Mouse (Mus musculus) ovary, adult 18-20 months (tissue): ENCODE data around the gene Ccnf.

ENCODE experiments used
- DNase-seq: peaks from one replicate; pipeline ENCODE4 v3.0.0; 2022; ENCODE audit warnings: low spot score, mixed read lengths

Ccnf gene

DNA sequence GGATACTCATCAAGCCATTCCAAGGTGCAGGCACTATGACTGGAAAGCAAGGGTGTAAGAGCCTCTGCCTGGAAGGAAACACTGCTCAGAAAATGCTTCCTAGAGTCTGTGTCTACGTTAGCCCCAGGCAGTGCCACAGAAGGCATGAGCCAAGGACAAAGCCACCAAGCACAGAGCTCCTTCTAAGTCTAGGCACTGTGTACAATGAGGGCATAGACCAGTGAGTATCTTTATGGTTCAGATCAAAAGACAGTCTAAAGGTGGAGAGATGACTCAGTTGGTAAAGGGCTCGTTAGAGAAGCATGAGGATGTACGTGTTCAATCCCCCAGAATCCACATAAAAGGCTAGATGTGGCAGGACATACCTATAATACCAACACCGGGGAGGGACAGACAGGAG, 50.2 kb downstream of the Ccnf start:
- no peak for DNase-seq

DNA sequence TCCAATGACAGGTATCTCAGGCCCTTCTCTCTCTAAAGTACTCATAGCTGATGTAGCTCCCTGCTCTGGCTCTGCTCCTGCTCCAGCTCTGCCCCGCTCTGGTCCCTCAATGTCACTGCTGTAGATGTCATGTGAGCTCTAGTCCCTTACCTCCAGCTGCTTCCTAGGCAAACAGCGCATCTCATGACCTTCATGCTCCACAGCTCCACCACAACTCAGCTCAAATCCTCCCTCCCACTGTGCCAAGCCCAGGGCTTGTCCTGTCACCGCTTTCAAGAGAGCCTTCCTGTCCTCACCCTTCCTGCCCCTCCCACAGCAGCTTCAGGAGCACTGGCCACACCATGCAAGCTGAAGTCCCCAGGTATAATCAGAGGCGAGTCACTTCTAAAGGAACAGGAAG, 51.5 kb downstream of the Ccnf start:
- DNase-seq = no peak

DNA sequence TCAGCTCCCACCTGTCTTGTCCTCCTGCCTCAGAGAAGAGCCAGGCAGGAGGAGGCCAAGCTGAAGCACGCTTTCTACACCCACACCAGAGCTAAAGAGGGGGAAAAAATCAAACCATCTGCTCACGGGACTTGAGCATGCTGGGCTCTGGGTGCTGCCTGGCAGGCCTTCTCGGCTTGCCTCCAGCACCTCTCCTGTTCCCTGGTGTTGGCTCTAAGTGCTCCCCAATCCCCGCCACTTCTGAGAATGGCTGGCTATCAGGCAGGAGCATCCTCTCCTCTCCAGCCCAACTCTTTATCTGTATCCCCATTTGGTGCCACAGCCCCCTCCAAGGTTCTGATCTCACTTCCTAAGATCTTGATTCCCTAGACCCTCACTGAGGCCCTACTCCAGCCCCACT, 52.0 kb downstream of the Ccnf start:
- DNase-seq = no peak

DNA sequence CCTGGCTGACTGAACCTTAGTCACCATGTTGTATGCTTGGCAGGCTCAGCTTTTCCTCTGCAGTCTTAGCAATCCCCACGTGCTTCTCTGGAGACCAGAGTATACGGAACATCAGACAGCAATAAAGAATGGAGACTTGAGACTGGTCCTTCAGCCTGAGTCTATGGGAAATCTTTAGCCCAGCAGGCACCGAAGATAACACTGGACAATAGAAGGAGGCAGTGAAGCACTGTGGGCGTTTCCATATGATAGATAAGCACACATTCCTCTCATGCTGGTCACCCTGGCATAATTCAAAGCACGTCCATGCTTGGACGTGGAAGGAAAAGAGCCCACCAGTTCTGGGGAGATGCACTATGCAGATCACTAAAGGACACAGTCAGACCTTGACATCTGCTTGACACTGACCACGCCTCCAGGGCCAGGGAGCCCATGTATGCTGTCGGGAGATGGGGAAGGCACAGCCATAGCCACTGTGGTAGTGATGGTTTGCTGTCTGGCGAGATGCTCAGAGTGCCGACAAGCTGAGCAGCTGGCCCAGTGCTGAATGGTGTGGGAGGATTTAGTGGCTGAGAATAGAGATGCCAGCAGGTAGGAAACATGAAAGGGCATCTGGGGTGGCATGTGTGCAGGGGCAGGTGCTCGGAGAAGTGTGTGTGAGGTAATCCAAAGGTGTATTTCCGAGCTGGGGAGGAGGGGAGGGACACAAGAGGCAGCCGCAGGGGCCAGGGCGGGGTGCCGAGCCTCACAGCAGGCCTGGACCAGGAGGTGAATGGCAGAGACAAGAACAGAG, 54.1 kb downstream of the Ccnf start:
- DNase-seq = no peak

DNA sequence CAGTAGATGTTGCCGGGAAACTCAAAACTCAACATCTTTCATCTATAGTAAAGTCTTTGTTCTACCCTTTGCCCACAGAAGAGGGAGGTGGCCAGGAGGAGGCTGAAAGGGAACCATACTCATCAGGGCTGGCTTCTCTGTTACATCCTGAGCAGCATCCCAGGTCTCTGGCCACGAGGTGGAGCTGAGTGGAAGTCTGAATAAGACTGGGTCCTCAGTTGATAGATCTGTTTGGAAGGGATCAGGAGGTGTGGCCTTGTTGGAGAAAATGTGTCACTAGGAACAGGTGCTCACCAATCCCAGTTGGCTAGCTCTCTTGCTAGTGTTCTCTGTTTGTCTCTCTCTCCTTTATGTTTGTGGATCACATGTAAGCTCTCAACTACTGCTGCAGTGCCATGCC, 55.9 kb downstream of the Ccnf start:
- DNase-seq = no peak

DNA sequence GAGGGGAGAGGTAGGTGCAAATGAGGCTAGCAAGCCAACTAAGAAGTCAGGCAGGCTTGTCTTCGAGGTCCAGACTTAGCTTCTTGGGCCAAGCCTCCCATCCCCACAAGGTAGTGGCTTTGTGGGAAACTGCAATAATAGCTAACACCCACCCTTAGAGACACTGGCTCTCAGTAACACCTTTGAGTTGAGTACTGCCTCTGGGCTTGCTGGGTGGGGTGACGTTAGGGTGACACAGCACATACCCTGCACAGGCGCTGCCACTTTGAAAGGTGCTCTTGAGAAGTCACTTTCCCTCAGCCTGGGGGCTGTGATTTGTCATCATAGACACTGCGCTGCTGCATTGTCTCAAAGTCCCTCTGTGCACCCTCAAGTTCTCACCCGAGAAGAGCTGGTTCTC, 57.5 kb downstream of the Ccnf start:
- no peak for DNase-seq

DNA sequence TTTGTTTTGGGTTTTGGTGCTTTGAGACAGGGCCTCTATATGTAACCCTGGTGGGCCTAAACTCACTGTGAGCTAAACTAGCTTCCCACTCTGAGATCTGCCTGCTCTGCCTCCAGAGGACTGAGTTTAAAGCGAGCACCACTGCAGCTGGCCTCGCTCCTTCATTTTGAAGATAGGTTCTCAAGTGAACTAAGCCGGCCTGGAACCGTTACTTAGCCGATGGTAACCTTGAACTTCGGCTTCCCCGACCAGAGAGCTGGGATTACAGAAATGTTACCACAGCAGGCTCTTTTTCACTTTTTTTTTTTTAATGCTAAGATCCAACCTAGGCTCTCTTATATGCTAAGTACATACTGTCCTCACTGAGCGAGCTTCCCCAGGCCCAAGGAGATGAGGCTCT, 58.0 kb downstream of the Ccnf start:
- no peak for DNase-seq

DNA sequence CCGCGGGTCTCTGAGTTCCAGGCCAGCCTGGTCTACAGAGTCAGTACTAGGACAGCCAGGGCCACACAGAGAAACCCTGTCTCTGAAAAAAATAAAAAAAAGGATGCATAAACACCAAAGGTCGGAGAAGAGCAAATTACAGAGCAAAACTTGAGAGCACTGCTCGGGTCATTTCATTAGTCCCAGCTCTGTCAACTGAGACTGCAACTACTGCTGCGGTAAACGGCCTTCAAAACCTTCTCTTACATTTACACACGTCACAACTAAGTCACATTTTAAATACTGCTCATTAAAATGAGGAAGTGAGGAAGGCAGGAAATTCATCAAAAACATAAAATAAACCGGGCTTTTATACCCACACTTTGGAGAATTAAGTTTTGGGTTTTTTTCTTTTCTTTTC, 58.4 kb downstream of the Ccnf start:
- DNase-seq = no peak

DNA sequence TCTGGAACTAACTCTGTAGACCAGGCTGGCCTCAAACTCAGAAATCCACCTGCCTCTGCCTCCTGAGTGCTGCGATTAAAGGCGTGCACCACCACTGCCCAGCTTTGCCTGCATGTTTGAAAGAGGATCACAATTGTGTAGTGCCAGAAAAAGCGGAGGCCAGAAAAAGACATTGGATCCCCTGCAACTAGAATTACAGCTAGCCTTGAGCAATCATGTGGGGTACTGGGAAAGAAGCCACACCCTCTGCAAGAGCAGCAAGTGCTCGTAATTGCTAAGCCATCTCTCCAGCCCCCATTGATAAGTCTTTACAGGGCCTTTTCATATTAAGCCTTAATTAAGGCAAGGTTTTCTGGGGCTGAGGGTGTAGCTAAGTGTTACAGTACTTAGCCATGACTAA, 59.8 kb downstream of the Ccnf start:
- DNase-seq = no peak

DNA sequence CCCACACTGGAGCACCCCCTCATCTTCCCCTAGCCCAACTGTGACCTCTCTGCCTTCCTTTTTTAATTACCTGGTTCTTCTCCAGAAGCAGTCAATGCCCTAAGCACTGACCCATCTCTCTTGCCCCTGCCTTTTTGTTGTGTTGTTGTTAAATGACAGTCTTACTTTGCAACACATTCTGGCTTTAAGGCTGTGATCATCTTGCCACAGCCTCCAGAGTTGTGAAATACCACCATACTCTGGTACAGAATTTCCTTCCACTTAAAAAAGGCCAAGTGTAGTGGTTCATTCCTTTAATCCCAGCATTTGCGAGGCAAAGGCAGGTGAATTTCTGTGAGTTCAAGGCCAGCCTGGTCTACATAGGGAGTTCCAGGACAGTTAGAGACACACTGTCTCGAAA, 60.4 kb downstream of the Ccnf start:
- DNase-seq = no peak

DNA sequence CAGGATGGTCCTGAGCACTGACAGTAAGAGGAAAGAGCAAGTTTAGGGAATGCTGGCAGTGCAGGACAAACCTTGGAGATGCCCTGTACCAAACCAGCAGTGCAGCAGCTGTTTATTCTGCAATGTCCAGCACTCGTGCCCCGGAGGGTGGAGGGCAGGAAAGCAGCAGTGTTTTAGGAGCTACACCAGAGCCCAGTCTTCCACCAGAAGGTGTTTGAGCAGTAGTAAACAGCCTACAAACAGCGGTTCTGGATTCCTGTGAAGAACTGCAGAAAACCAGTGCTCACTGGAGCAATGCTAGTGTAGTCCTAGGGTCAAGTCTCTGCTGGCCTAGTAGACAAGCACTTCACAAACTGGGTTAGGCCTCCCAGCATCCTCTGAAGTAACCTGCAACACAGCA, 77.0 kb downstream of the Ccnf start:
- no peak for DNase-seq

DNA sequence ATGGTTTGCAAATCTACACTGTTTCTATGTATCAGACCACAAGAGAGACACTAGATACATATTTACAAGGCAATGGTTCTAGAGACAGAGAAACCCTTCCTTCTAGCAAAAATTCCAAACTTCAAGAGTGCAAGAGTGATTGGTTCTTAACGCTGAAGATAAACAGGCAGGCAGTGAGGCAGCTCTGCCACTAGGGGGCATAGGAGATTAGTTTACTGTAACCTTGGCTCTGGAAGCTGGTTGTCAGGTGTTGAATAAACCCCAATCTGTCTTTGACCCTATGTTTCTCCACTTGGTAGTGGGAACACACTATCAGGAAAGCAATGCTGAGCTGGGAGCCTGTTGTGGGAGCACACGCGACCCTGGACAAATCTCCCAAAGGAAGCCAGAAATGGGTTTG, 77.9 kb downstream of the Ccnf start:
- no peak for DNase-seq
